Mouse (Mus musculus): Measurements from ENCODE around the gene Serinc4. TPM values are rescaled to one million over a fixed set of nuclear protein-coding genes. Genes with fewer than 3 reads are reported as not detected.
"Not testable (repeated sequence)": the region's sequence is repeated elsewhere in the genome, so short reads cannot be mapped to it uniquely, and the experiment has no call there.

Gene Serinc4
- 0.49 and 1.1 TPM in 2 replicates for polyA plus RNA-seq (2014; fragmentation: Nextera tagmentation; extraction: Ambion mirVana)

DNA sequence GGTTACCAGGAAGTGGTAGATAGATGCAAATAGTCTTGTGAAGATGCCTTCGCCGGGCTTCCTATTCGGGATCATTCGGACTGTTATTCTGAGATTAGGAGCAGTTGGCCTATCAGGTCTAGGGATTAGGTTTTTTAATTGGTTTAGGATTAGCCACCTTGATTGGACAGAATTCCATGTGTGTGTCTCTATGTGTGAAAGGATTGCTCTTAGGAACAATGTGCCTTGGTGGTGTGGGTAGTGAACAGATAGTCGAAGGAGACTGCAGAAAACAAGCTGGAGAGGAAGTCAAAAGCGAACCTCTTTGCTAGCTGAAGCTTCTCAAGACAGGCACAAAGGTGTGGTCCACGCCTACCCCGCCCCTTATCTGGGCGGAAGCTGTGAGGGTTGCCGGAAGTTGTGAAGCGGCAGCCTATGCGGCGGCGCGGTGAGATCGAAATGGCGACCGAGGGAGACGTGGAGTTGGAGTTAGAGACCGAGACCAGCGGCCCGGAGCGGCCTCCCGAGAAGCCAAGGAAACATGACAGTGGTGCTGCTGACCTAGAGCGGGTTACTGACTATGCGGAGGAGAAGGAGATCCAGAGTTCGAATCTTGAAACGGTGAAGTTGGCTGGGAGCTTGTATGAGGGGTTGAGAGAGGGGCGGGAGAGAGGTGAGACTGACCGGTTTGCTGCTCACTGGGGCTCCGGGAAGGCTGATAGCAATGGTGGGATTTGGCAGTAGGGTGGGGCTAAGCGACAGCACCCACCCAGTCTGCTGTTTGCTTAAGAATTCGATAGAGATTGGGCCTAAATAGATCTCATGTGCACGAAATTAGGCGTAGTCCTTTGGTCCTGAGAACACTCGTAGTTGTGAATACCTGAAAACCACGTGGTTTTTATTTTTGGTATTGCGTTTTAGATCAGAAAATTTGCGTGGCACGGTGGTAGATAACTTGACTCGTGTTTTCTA is at the start of gene Serinc4:
Gene Serinc4 (minus strand): TSS at position 90 of the 951 bp plus-strand sequence.
- H3K4me1 ChIP-seq (replicated peaks; ENCODE audit: control insufficient read depth, insufficient read depth, low read length), result peaks cover 10% of the 10 kb centered on the region; the same call in 1 of the 2 replicates
- H3K9ac ChIP-seq (ENCODE audit: low read length), result peak within 1 kb of the TSS; percentile 79
- no peaks in the 10 kb centered on the region for H3K9me3 ChIP-seq (ENCODE audit: control insufficient read depth, low read length)
- 0 out of 2 replicates have a peak within 1 kb of the TSS, but pooled peaks have one; percentile 12 for H3K27ac ChIP-seq (ENCODE audit: low read depth, low read length)
- peak; percentile 92 for ATAC-seq (replicated peaks; ENCODE audit: low FRiP score)
- H3K4me2 ChIP-seq (ENCODE audit: low read depth, low read length, severe bottlenecking), result peak within 1 kb of the TSS; percentile 72
- H3K36me3 ChIP-seq (ENCODE audit: control insufficient read depth, insufficient read depth, low read length), result no peaks in the 10 kb centered on the region; the same call in none of the 2 replicates
- DNase-seq (ENCODE audit: low spot score), result peak; percentile 90
- no peaks in the 10 kb centered on the region for H3K27me3 ChIP-seq (ENCODE audit: control insufficient read depth, insufficient read depth, low read length)
- WGBS, result 4% methylated on average over 41 of the region's 41 CpGs
- H3K4me3 ChIP-seq (ENCODE audit: low read depth, low read length), result peak within 1 kb of the TSS; percentile 83

DNA sequence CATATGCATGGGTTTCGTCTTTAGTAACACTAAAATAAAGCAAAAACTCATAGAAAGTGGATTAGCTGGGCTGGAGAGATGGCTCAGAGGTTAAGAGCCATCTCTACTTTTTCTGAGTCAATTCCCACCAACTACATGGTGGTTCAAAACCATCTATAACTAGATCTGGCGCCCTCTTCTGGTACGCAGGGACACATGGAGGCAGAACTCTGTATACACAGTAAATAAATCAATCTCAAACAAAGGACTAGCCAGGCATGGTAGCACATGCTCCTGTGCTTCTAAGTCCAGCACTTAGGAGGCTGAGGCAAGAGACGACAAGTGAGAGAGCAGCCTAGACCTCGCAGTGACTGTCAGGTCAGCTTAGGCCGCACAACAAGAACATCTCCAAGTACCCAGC is 45.0 kb upstream of the Serinc4 start:
- H3K36me3 ChIP-seq (ENCODE audit: control insufficient read depth, insufficient read depth, low read length), result not testable (repeated sequence)

GRCm38 (mm10) chr2:121484403-121484802 is 27.8 kb upstream of the Serinc4 start:
- not testable (repeated sequence) for H3K27me3 ChIP-seq (ENCODE audit: control insufficient read depth, insufficient read depth, low read length); H3K9ac ChIP-seq (ENCODE audit: low read length); DNase-seq (ENCODE audit: low spot score); H3K4me3 ChIP-seq (ENCODE audit: low read depth, low read length); H3K36me3 ChIP-seq (ENCODE audit: control insufficient read depth, insufficient read depth, low read length); H3K9me3 ChIP-seq (ENCODE audit: control insufficient read depth, low read length); H3K27ac ChIP-seq (ENCODE audit: low read depth, low read length); H3K4me2 ChIP-seq (ENCODE audit: low read depth, low read length, severe bottlenecking); ATAC-seq (replicated peaks; ENCODE audit: low FRiP score); H3K4me1 ChIP-seq (replicated peaks; ENCODE audit: control insufficient read depth, insufficient read depth, low read length)
- 90% methylated on average over 1 of the region's 2 CpGs for WGBS

More for the DNA sequence above, 45.0 kb upstream of the Serinc4 start:
- WGBS, result 100% methylated on average over 1 of the region's 6 CpGs
- H3K9me3 ChIP-seq (ENCODE audit: control insufficient read depth, low read length); H3K9ac ChIP-seq (ENCODE audit: low read length); H3K4me2 ChIP-seq (ENCODE audit: low read depth, low read length, severe bottlenecking); H3K4me3 ChIP-seq (ENCODE audit: low read depth, low read length); H3K27ac ChIP-seq (ENCODE audit: low read depth, low read length); H3K4me1 ChIP-seq (replicated peaks; ENCODE audit: control insufficient read depth, insufficient read depth, low read length); ATAC-seq (replicated peaks; ENCODE audit: low FRiP score); H3K27me3 ChIP-seq (ENCODE audit: control insufficient read depth, insufficient read depth, low read length); DNase-seq (ENCODE audit: low spot score): not testable (repeated sequence)

DNA sequence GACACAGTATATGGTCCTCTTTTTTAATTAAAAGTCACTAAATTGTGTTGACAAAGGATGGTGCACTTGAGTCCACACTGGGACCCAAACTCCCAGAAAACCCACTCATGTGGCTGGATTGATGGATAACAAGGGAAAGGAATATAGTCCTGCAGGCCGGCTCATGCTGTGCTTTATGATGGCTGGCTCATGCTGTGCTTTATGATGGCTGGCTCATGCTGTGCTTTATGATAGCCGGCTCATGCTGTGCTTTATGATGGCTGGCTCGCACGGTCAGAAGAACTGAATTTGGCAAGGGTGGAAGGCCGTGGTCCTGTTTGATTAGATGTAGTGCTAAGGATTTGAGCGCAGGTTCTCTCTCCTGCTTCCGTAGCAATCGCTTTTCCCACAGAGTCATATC is 27.0 kb upstream of the Serinc4 start:
- Histone ChIP-seq H3K4me1 (replicated peaks; ENCODE audit: control insufficient read depth, insufficient read depth, low read length) (no peaks in the 10 kb centered on the region; the same call in 1 of the 2 replicates), H3K4me2 (ENCODE audit: low read depth, low read length, severe bottlenecking) (no peak overlapping the region), H3K9me3 (ENCODE audit: control insufficient read depth, low read length) (no peaks in the 10 kb centered on the region), H3K4me3 (ENCODE audit: low read depth, low read length) (no peak overlapping the region), H3K27me3 (ENCODE audit: control insufficient read depth, insufficient read depth, low read length) (no peaks in the 10 kb centered on the region), H3K27ac (ENCODE audit: low read depth, low read length) (no peak overlapping the region), H3K9ac (ENCODE audit: low read length) (no peak overlapping the region), H3K36me3 (ENCODE audit: control insufficient read depth, insufficient read depth, low read length) (no peaks in the 10 kb centered on the region)
- 40% methylated on average over 8 of the region's 8 CpGs for WGBS
- no peak for ATAC-seq (replicated peaks; ENCODE audit: low FRiP score)
- no peak for DNase-seq (ENCODE audit: low spot score)

- ATAC-seq (replicated peaks; ENCODE audit: low FRiP score); H3K4me2 ChIP-seq (ENCODE audit: low read depth, low read length, severe bottlenecking); H3K27me3 ChIP-seq (ENCODE audit: control insufficient read depth, insufficient read depth, low read length); H3K27ac ChIP-seq (ENCODE audit: low read depth, low read length); H3K4me1 ChIP-seq (replicated peaks; ENCODE audit: control insufficient read depth, insufficient read depth, low read length); H3K4me3 ChIP-seq (ENCODE audit: low read depth, low read length); H3K9ac ChIP-seq (ENCODE audit: low read length); H3K36me3 ChIP-seq (ENCODE audit: control insufficient read depth, insufficient read depth, low read length); DNase-seq (ENCODE audit: low spot score); H3K9me3 ChIP-seq (ENCODE audit: control insufficient read depth, low read length): not testable (repeated sequence)
- WGBS, result 83% methylated on average over 13 of the region's 13 CpGs
These were observed 24.3 kb upstream of the Serinc4 start for GRCm38 (mm10) chr2:121480916-121481315.

GRCm38 (mm10) chr2:121480498-121480897 is 23.9 kb upstream of the Serinc4 start:
- Histone ChIP-seq H3K27ac (ENCODE audit: low read depth, low read length) (no peak overlapping the region), H3K4me2 (ENCODE audit: low read depth, low read length, severe bottlenecking) (no peak overlapping the region), H3K9me3 (ENCODE audit: control insufficient read depth, low read length) (no peaks in the 10 kb centered on the region), H3K27me3 (ENCODE audit: control insufficient read depth, insufficient read depth, low read length) (no peaks in the 10 kb centered on the region), H3K4me1 (replicated peaks; ENCODE audit: control insufficient read depth, insufficient read depth, low read length) (no peaks in the 10 kb centered on the region; the same call in 1 of the 2 replicates), H3K9ac (ENCODE audit: low read length) (no peak overlapping the region), H3K4me3 (ENCODE audit: low read depth, low read length) (no peak overlapping the region), H3K36me3 (ENCODE audit: control insufficient read depth, insufficient read depth, low read length) (no peaks in the 10 kb centered on the region)
- WGBS, result 56% methylated on average over 3 of the region's 3 CpGs
- no peak for DNase-seq (ENCODE audit: low spot score)
- ATAC-seq (replicated peaks; ENCODE audit: low FRiP score), result no peak

- Histone ChIP-seq H3K4me1 (replicated peaks; ENCODE audit: control insufficient read depth, insufficient read depth, low read length) (no peaks in the 10 kb centered on the region), H3K4me2 (ENCODE audit: low read depth, low read length, severe bottlenecking) (no peak overlapping the region), H3K27me3 (ENCODE audit: control insufficient read depth, insufficient read depth, low read length) (no peaks in the 10 kb centered on the region), H3K9ac (ENCODE audit: low read length) (no peak overlapping the region), H3K9me3 (ENCODE audit: control insufficient read depth, low read length) (no peaks in the 10 kb centered on the region), H3K4me3 (ENCODE audit: low read depth, low read length) (no peak overlapping the region), H3K36me3 (ENCODE audit: control insufficient read depth, insufficient read depth, low read length) (no peaks in the 10 kb centered on the region), H3K27ac (ENCODE audit: low read depth, low read length) (no peak overlapping the region)
- no peak for ATAC-seq (replicated peaks; ENCODE audit: low FRiP score)
- no peak for DNase-seq (ENCODE audit: low spot score)
- WGBS, result 87% methylated on average over 3 of the region's 3 CpGs
These were observed 21.1 kb upstream of the Serinc4 start for GRCm38 (mm10) chr2:121477491-121478266.

GRCm38 (mm10) chr2:121475306-121475705 is 18.7 kb upstream of the Serinc4 start:
- not testable (repeated sequence) for H3K9me3 ChIP-seq (ENCODE audit: control insufficient read depth, low read length); H3K36me3 ChIP-seq (ENCODE audit: control insufficient read depth, insufficient read depth, low read length); H3K9ac ChIP-seq (ENCODE audit: low read length); ATAC-seq (replicated peaks; ENCODE audit: low FRiP score); DNase-seq (ENCODE audit: low spot score); H3K27ac ChIP-seq (ENCODE audit: low read depth, low read length); H3K27me3 ChIP-seq (ENCODE audit: control insufficient read depth, insufficient read depth, low read length); H3K4me3 ChIP-seq (ENCODE audit: low read depth, low read length); H3K4me1 ChIP-seq (replicated peaks; ENCODE audit: control insufficient read depth, insufficient read depth, low read length); H3K4me2 ChIP-seq (ENCODE audit: low read depth, low read length, severe bottlenecking)
- 100% methylated on average over 2 of the region's 2 CpGs for WGBS
